Mouse (Mus musculus) brain, embryonic 14.5 days (tissue): ENCODE measurements at regions not wholly inside any gene's neighbourhood (a gene's known extent, or its start where the extent isn't known, plus 50 kb on each side); places are given as distances from the start of the nearest gene placed in this dataset.

Experiments
- CTCF ChIP-seq: fragments of 200-500 bp; IDR thresholded peaks from 2 replicates; pipeline ENCODE4 v1.5.1; 2012; ENCODE audit warnings: inconsistent platforms, mild to moderate bottlenecking, moderate library complexity, borderline replicate concordance; ENCODE audit not compliant: insufficient read depth, insufficient read length; ENCODE audit errors: extremely low read depth
- POLR2A ChIP-seq: fragments of 200-500 bp; IDR thresholded peaks from 2 replicates; pipeline ENCODE4 v1.6.1; 2012; ENCODE audit warnings: mild to moderate bottlenecking, inconsistent platforms, borderline replicate concordance; ENCODE audit not compliant: poor library complexity, insufficient read depth, insufficient read length, severe bottlenecking; ENCODE audit errors: extremely low read depth

DNA sequence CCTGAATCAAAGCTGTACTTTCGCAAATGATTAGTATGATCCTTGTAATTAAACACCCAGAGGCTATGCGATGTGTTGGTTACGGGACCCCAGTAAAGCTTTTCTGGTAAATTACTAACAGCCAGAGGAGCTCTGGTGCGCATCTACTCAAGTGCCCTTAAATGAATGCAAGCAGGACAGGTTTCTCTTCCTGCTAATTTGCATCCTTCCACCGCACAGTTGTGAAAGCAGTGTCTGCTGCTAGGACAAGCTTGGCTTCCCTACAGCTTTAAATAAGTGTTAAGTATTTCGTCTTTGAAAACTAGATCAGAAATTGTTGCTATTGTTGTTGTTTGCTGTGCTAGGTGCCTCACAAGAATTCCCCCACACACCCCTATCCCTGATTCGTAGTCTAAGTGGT lies 62.4 kb upstream of the Supt20 start:
- TF ChIP-seq CTCF: no peak
- TF ChIP-seq POLR2A: no peak
